Mouse (Mus musculus): ENCODE measurements around the gene Mta1. TPM values are rescaled to one million over a fixed set of nuclear protein-coding genes. Genes with fewer than 3 reads are reported as not detected.
A peak's percentile ranks its signal among the peaks of the same experiment; 100 is the strongest.

The Mta1 gene
- polyA plus RNA-seq, 1 experiment: 101 TPM

DNA sequence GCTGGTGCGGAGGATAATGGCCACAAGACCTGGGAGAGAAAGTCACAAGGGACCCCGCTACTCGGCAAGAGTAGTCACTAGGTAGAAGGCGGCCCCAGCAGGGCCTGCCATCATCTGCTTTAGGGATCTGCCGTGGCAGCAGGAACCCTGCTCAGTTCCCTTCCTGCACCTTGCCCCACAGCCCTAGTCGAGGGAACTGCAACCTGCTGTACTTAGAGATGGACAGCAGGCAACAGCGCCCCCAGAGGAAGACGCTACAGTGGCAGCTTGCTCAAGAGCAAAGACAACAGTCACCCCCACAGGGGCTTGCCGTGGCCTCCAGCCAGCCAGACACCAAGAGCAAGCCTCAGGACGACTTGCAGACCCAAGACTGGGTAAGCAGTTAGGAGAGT, 23.0 kb upstream of the Mta1 start:
- H3K27me3 ChIP-seq (ENCODE audit: control insufficient read depth, insufficient read depth, insufficient read length): no peaks in the 10 kb centered on the region
- H3K4me3 ChIP-seq: no peak overlapping the region
- no peaks in the 10 kb centered on the region for H3K79me2 ChIP-seq (ENCODE audit: control insufficient read depth, insufficient read depth)
- H3K4me2 ChIP-seq (ENCODE audit: low read depth): no peak overlapping the region
- H3K36me3 ChIP-seq (ENCODE audit: control insufficient read depth, insufficient read depth): peaks cover 29% of the 10 kb centered on the region
- H3ac ChIP-seq (ENCODE audit: control insufficient read depth, insufficient read length): no peak overlapping the region
- TF ChIP-seq MYOD1 (IDR thresholded peaks at IDR 0.05; ENCODE audit: control insufficient read depth in 1 of 3, insufficient read length in 2 of 3, low read depth in 2 of 3) (no peak), SRF (IDR thresholded peaks at IDR 0.05; ENCODE audit: control insufficient read depth, insufficient read length, low read depth) (no peak), POLR2A (IDR thresholded peaks at IDR 0.05; ENCODE audit: insufficient read length, low read depth) (peak; percentile 7), USF1 (IDR thresholded peaks at IDR 0.05; ENCODE audit: low read depth) (no peak), POLR2AphosphoS2 (IDR thresholded peaks at IDR 0.05; ENCODE audit: insufficient read length, low read depth) (peak; percentile 63)

DNA sequence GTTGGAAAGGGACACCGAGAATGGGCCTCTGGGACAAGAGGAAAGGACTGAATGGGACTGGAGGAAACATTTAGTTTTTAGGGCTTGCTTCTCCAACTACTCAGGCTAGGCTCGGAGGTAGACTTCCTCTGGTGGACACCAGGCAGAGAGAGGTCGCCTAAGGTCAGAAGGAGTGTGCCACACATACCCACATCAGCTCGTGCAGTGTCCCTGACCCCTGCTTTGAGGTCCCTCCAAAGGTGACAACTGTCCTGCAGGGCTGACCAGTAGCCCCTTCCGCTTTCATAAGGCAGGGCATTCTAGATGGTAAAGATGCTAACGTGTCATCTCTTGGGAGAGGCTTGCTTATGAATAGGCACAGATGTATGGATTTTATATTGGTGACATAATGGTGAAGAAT, 22.6 kb upstream of the Mta1 start:
- no peaks in the 10 kb centered on the region for H3K27me3 ChIP-seq (ENCODE audit: control insufficient read depth, insufficient read depth, insufficient read length)
- no peak overlapping the region for H3K4me2 ChIP-seq (ENCODE audit: low read depth)
- no peaks in the 10 kb centered on the region for H3K79me2 ChIP-seq (ENCODE audit: control insufficient read depth, insufficient read depth)
- TF ChIP-seq POLR2AphosphoS2 (IDR thresholded peaks at IDR 0.05; ENCODE audit: insufficient read length, low read depth) (peak; percentile 24), REST (IDR thresholded peaks at IDR 0.05; ENCODE audit: insufficient read depth, insufficient read length) (no peak)
- H3ac ChIP-seq (ENCODE audit: control insufficient read depth, insufficient read length): no peak overlapping the region
- H3K4me3 ChIP-seq: no peak overlapping the region
- H3K36me3 ChIP-seq (ENCODE audit: control insufficient read depth, insufficient read depth): peaks cover 25% of the 10 kb centered on the region

DNA sequence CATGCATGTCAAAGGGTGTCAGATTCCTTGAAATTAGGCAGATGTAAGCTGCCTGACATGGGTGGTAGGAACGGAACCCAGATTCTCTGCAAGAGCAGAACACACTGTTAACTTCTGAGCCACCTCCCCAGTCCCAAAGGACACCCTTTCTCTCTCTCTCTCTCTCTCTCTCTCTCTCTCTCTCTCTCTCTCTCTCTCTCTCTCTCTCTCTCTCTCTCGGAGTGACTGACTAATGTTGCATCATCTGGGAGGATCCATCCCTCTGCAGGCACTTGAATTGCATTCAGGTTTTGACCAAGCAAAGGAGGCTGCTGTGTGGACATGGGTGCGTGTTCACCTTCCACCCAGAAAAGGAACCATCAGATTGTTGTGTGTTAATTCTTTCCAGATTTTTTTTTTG, 10.8 kb upstream of the Mta1 start:
- H3ac ChIP-seq (ENCODE audit: control insufficient read depth, insufficient read length): no peak overlapping the region
- no peaks in the 10 kb centered on the region for H3K36me3 ChIP-seq (ENCODE audit: control insufficient read depth, insufficient read depth)
- H3K4me3 ChIP-seq: no peak overlapping the region
- no peak overlapping the region for H3K4me2 ChIP-seq (ENCODE audit: low read depth)
- no peaks in the 10 kb centered on the region for H3K79me2 ChIP-seq (ENCODE audit: control insufficient read depth, insufficient read depth)
- no peak for TF ChIP-seq TCF3 (IDR thresholded peaks at IDR 0.05; ENCODE audit: insufficient read length, low read depth)
- peak; percentile 65; the same call in 1 of the 2 replicates for TF ChIP-seq CEBPB (IDR thresholded peaks at IDR 0.05; ENCODE audit: insufficient read depth, poor library complexity, severe bottlenecking)
- no peaks in the 10 kb centered on the region for H3K27me3 ChIP-seq (ENCODE audit: control insufficient read depth, insufficient read depth, insufficient read length)

DNA sequence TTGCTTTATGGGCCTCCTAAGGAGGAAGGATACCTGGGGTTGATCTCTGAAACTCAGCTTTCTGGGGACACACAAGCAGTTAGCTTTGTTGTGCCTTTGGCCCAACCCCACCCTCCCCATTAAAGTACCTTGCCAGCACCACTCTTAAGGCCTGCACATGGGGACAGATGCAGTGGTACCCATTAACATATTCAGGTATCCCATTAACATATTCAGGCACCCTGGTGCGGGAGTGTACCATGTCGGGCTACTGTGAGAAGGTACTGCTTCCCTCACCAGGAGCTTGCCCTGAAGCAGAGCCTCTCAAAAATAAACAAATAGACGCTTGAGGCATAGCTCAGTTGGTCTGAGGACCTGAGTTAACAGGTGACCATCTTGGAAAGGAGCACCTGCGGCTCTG, 10.1 kb upstream of the Mta1 start:
- Histone ChIP-seq H3K4me2 (ENCODE audit: low read depth) (no peak overlapping the region), H3ac (ENCODE audit: control insufficient read depth, insufficient read length) (no peak overlapping the region), H3K79me2 (ENCODE audit: control insufficient read depth, insufficient read depth) (no peaks in the 10 kb centered on the region), H3K36me3 (ENCODE audit: control insufficient read depth, insufficient read depth) (no peaks in the 10 kb centered on the region), H3K27me3 (ENCODE audit: control insufficient read depth, insufficient read depth, insufficient read length) (no peaks in the 10 kb centered on the region), H3K4me3 (no peak overlapping the region)
- TF ChIP-seq SRF (IDR thresholded peaks at IDR 0.05; ENCODE audit: control insufficient read depth, insufficient read length, low read depth): no peak
- no peak for TF ChIP-seq MAX (IDR thresholded peaks at IDR 0.05; ENCODE audit: low read depth)
- TF ChIP-seq CEBPB (IDR thresholded peaks at IDR 0.05; ENCODE audit: insufficient read depth, poor library complexity, severe bottlenecking): no peak
- no peak for TF ChIP-seq MYOD1 (IDR thresholded peaks at IDR 0.05; ENCODE audit: control insufficient read depth in 1 of 3, insufficient read length in 2 of 3, low read depth in 2 of 3)
- no peak for TF ChIP-seq POLR2A (IDR thresholded peaks at IDR 0.05; ENCODE audit: insufficient read length, low read depth)
- TF ChIP-seq POLR2AphosphoS2 (IDR thresholded peaks at IDR 0.05; ENCODE audit: insufficient read length, low read depth): no peak
- no peak for TF ChIP-seq TCF3 (IDR thresholded peaks at IDR 0.05; ENCODE audit: insufficient read length, low read depth)
- TF ChIP-seq E2F4 (IDR thresholded peaks at IDR 0.05; ENCODE audit: insufficient read depth): no peak
- TF ChIP-seq USF1 (IDR thresholded peaks at IDR 0.05; ENCODE audit: low read depth): no peak
- no peak for TF ChIP-seq REST (IDR thresholded peaks at IDR 0.05; ENCODE audit: insufficient read depth, insufficient read length)
- TF ChIP-seq TCF12 (IDR thresholded peaks at IDR 0.05; ENCODE audit: insufficient read depth, poor library complexity, severe bottlenecking): no peak
- no peak for TF ChIP-seq MYOG (IDR thresholded peaks at IDR 0.05; ENCODE audit: control insufficient read depth in 1 of 3, insufficient read depth in 1 of 3, insufficient read length in 2 of 3, low read depth in 2 of 3)

DNA sequence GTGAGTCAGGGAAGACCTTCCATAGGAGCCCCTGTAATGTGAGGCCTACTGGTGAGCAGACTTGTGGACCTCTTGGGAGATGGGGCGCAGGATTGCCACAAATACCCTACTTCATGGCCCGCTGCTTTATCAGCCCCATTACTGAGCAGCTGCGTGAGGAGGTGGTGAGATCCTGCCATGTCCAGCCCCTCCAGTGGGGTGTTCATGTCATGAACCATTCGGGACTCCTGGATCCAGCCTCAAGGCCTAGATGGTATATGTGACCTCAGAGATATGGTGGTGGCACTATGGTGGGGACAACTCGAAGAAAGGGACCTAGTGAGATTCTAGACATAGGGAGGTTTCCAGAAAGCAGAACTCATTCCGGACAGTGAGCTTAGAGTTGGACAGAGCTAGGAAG, 9.0 kb upstream of the Mta1 start:
- Histone ChIP-seq H3K79me2 (ENCODE audit: control insufficient read depth, insufficient read depth) (no peaks in the 10 kb centered on the region), H3K4me3 (no peak overlapping the region), H3K27me3 (ENCODE audit: control insufficient read depth, insufficient read depth, insufficient read length) (no peaks in the 10 kb centered on the region), H3K4me2 (ENCODE audit: low read depth) (no peak overlapping the region), H3K36me3 (ENCODE audit: control insufficient read depth, insufficient read depth) (no peaks in the 10 kb centered on the region), H3ac (ENCODE audit: control insufficient read depth, insufficient read length) (no peak overlapping the region)
- TF ChIP-seq POLR2A (IDR thresholded peaks at IDR 0.05; ENCODE audit: insufficient read length, low read depth) (no peak), MAX (IDR thresholded peaks at IDR 0.05; ENCODE audit: low read depth) (no peak), MYOD1 (IDR thresholded peaks at IDR 0.05; ENCODE audit: control insufficient read depth in 1 of 3, insufficient read length in 2 of 3, low read depth in 2 of 3) (no peak), E2F4 (IDR thresholded peaks at IDR 0.05; ENCODE audit: insufficient read depth) (no peak), CEBPB (IDR thresholded peaks at IDR 0.05; ENCODE audit: insufficient read depth, poor library complexity, severe bottlenecking) (no peak), TCF12 (IDR thresholded peaks at IDR 0.05; ENCODE audit: insufficient read depth, poor library complexity, severe bottlenecking) (no peak), POLR2AphosphoS2 (IDR thresholded peaks at IDR 0.05; ENCODE audit: insufficient read length, low read depth) (no peak)

DNA sequence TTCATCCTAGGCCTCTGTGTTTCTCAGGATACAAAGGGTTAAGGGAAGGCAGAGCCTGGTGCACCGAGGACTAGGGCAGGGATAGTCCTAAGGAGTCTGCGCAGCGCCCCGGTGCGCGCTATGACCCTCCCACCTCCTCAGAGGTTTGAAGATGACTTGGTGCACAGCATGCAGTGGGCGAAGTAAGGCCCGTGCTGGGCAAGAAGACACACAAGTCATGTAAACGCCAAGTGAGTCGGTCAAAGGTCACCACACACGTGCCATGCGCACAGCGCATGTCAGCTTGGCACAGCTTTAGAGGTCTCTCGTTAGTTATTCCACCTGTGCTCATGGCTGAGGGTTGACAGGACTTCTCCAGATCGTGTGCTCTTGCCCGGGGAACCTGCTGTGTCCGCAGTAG, 8.0 kb upstream of the Mta1 start:
- H3ac ChIP-seq (ENCODE audit: control insufficient read depth, insufficient read length): no peak overlapping the region
- no peak overlapping the region for H3K4me3 ChIP-seq
- TF ChIP-seq E2F4 (IDR thresholded peaks at IDR 0.05; ENCODE audit: insufficient read depth): no peak
- no peak for TF ChIP-seq USF1 (IDR thresholded peaks at IDR 0.05; ENCODE audit: low read depth)
- no peak for TF ChIP-seq POLR2AphosphoS2 (IDR thresholded peaks at IDR 0.05; ENCODE audit: insufficient read length, low read depth)
- TF ChIP-seq SRF (IDR thresholded peaks at IDR 0.05; ENCODE audit: control insufficient read depth, insufficient read length, low read depth): no peak
- no peak for TF ChIP-seq POLR2A (IDR thresholded peaks at IDR 0.05; ENCODE audit: insufficient read length, low read depth)
- TF ChIP-seq MYOD1 (IDR thresholded peaks at IDR 0.05; ENCODE audit: control insufficient read depth in 1 of 3, insufficient read length in 2 of 3, low read depth in 2 of 3): no peak
- TF ChIP-seq TCF12 (IDR thresholded peaks at IDR 0.05; ENCODE audit: insufficient read depth, poor library complexity, severe bottlenecking): no peak
- no peak for TF ChIP-seq MAX (IDR thresholded peaks at IDR 0.05; ENCODE audit: low read depth)
- TF ChIP-seq CEBPB (IDR thresholded peaks at IDR 0.05; ENCODE audit: insufficient read depth, poor library complexity, severe bottlenecking): no peak
- no peaks in the 10 kb centered on the region for H3K27me3 ChIP-seq (ENCODE audit: control insufficient read depth, insufficient read depth, insufficient read length)
- no peak overlapping the region for H3K4me2 ChIP-seq (ENCODE audit: low read depth)
- no peaks in the 10 kb centered on the region for H3K79me2 ChIP-seq (ENCODE audit: control insufficient read depth, insufficient read depth)
- H3K36me3 ChIP-seq (ENCODE audit: control insufficient read depth, insufficient read depth): no peaks in the 10 kb centered on the region
